Mouse (Mus musculus) forebrain, embryonic 12.5 days (tissue): Measurements from ENCODE around the gene Gtf3c6. TPM values are rescaled to one million over a fixed set of nuclear protein-coding genes. Genes with fewer than 3 reads are reported as not detected.

ENCODE experiments used
- ATAC-seq: fragments of 200-750 bp; cut with Nextera tagmentation; 2 replicates; pipeline ENCODE4 v1.8.0; 2017; ENCODE audit warnings: moderate TSS enrichment; ENCODE audit not compliant: low FRiP score
- H3K27ac ChIP-seq: fragments of 300-500 bp; sonication (generic); 2 replicates; pipeline ENCODE4 v1.5.1; 2016; ENCODE audit warnings: mild to moderate bottlenecking
- H3K27me3 ChIP-seq: fragments of 300-500 bp; sonication (generic); 2 replicates; pipeline ENCODE4 v1.6.1; 2016; ENCODE audit warnings: mild to moderate bottlenecking
- H3K36me3 ChIP-seq: fragments of 300-500 bp; sonication (generic); replicated peaks from 2 replicates; pipeline ENCODE4 v1.6.1; 2016; ENCODE audit warnings: mild to moderate bottlenecking
- H3K4me1 ChIP-seq: fragments of 300-500 bp; sonication (generic); 2 replicates; pipeline ENCODE4 v1.6.1; 2016
- H3K4me2 ChIP-seq: fragments of 300-500 bp; sonication (generic); 2 replicates; pipeline ENCODE4 v1.6.1; 2016; ENCODE audit warnings: mild to moderate bottlenecking, moderate library complexity
- H3K4me3 ChIP-seq: fragments of 300-500 bp; sonication (generic); replicated peaks from 2 replicates; pipeline ENCODE4 v1.5.1; 2016; ENCODE audit warnings: mild to moderate bottlenecking
- H3K9ac ChIP-seq: fragments of 300-500 bp; sonication (generic); 2 replicates; pipeline ENCODE4 v1.6.1; 2016; ENCODE audit warnings: mild to moderate bottlenecking
- H3K9me3 ChIP-seq: fragments of 300-500 bp; sonication (generic); 2 replicates; pipeline ENCODE4 v1.6.1; 2016
- WGBS: fragments of 180-500 bp; shearing (Covaris S2); methylation state at CpG from one replicate; pipeline ENCODE4 v1.1.7; 2016; 5-methylcytosine and 5-hydroxymethylcytosine counted together
- polyA plus RNA-seq: library from polyadenylated mRNA; unstranded; fragments of >200 nt; fragmentation: Nextera tagmentation; extraction: Ambion mirVana; gene quantifications from 2 replicates; pipeline ENCODE4 v1.2.1, GENCODE M21; 2016

Gene Gtf3c6
- polyA plus RNA-seq, 1 experiment from 2014 or later, result 131 TPM

- H3K36me3 ChIP-seq, result peaks cover 14% of the 10 kb centered on the region
- 98% methylated on average over 2 of the region's 2 CpGs for WGBS
- H3K27me3 ChIP-seq, result no peaks in the 10 kb centered on the region
- H3K4me1 ChIP-seq, result no peaks in the 10 kb centered on the region
- no peak overlapping the region for H3K4me2 ChIP-seq
- no peaks in the 10 kb centered on the region for H3K9me3 ChIP-seq
- H3K4me3 ChIP-seq, result no peak overlapping the region
- ATAC-seq, result no peak
- no peak overlapping the region for H3K27ac ChIP-seq
- H3K9ac ChIP-seq, result no peak overlapping the region
Measured at GRCm38 (mm10) chr10:40281565-40281964, 23.7 kb upstream of the Gtf3c6 start.

- WGBS, result 75% methylated on average over 5 of the region's 5 CpGs
- no peak for ATAC-seq
Measured at GRCm38 (mm10) chr10:40278317-40278716, 20.4 kb upstream of the Gtf3c6 start.

DNA sequence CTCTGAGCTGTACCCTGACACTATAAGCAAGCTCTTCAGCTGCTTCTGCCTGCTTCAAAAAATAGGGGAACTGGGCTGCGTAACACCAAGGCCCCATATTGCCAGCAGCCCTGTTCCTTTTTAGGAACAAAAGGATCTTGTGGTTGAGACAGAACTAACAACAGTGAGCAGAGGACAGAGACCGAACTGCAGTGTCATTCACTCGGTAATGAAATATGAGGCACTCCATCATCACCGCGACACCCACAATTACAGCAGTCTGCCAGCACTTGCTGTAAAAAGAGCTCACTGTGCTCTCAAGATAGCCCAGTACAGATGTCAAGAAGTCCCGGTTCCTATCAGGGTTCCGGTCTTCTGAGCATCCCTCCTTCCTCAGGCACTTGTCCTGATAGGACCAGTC is 18.1 kb upstream of the Gtf3c6 start:
- H3K27me3 ChIP-seq, result no peaks in the 10 kb centered on the region
- no peak overlapping the region for H3K27ac ChIP-seq
- H3K36me3 ChIP-seq, result no peaks in the 10 kb centered on the region
- ATAC-seq, result no peak
- H3K4me2 ChIP-seq, result no peak overlapping the region
- no peak overlapping the region for H3K4me3 ChIP-seq
- no peaks in the 10 kb centered on the region for H3K4me1 ChIP-seq
- H3K9me3 ChIP-seq, result no peaks in the 10 kb centered on the region
- no peak overlapping the region for H3K9ac ChIP-seq
- 81% methylated on average over 7 of the region's 7 CpGs for WGBS

More at GRCm38 (mm10) chr10:40278317-40278716, 20.4 kb upstream of the Gtf3c6 start:
- no peak overlapping the region for H3K27ac ChIP-seq
- no peaks in the 10 kb centered on the region for H3K9me3 ChIP-seq
- no peaks in the 10 kb centered on the region for H3K27me3 ChIP-seq
- H3K9ac ChIP-seq, result no peak overlapping the region
- H3K36me3 ChIP-seq, result no peaks in the 10 kb centered on the region
- no peak overlapping the region for H3K4me2 ChIP-seq
- H3K4me3 ChIP-seq, result no peak overlapping the region
- no peaks in the 10 kb centered on the region for H3K4me1 ChIP-seq

DNA sequence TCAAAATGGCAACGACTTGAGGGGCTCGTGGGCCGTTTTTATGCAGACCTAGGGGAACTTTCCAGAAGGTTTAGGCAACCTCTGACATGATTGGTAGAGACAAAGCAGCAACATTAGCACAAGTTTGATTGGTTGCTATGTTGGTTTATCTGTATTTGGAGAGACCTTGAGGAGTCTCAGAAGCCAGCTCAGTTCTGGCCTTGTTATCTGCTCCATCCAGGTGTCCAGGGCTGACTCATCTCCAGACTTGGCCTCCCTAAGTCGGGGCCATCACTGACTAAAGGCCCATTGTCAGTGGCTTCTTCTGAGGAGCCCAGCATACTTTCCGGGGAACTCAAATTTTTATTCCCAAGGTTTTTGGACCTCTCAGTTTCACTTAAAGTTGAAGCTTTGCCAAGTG is 16.0 kb upstream of the Gtf3c6 start:
- Histone ChIP-seq H3K36me3 (no peaks in the 10 kb centered on the region), H3K27ac (no peak overlapping the region), H3K4me1 (no peaks in the 10 kb centered on the region), H3K27me3 (0 out of 2 replicates have a peak, but pooled peaks cover 3% of the 10 kb centered on the region), H3K9ac (no peak overlapping the region), H3K4me2 (no peak overlapping the region), H3K9me3 (no peaks in the 10 kb centered on the region), H3K4me3 (no peak overlapping the region)
- WGBS, result 86% methylated on average over 5 of the region's 5 CpGs
- no peak for ATAC-seq

GRCm38 (mm10) chr10:40271216-40271615 is 13.3 kb upstream of the Gtf3c6 start:
- H3K9ac ChIP-seq, result no peak overlapping the region
- no peak overlapping the region for H3K4me2 ChIP-seq
- WGBS, result 83% methylated on average over 3 of the region's 3 CpGs
- no peaks in the 10 kb centered on the region for H3K4me1 ChIP-seq
- 0 out of 2 replicates have a peak, but pooled peaks cover 3% of the 10 kb centered on the region for H3K27me3 ChIP-seq
- H3K9me3 ChIP-seq, result no peaks in the 10 kb centered on the region
- no peak overlapping the region for H3K4me3 ChIP-seq
- H3K36me3 ChIP-seq, result no peaks in the 10 kb centered on the region
- no peak overlapping the region for H3K27ac ChIP-seq
- no peak for ATAC-seq

DNA sequence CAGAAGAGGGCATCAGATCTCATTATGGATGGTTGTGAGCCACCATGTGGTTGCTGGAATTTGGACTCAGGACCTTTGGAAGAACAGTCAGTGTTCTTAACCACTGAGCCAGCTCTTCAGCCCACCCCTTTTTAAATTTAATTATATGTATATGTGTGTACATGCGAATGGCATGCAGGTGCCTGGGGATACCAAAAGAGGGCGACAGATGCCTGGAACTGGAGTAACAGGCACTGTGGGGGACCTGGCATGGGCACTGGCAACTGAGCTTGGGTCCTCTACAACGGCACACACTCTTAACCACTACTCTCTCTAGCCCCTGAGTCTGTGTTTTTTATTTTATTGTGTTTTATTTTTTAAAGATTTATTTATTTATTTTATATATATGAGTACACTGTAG is 7.0 kb upstream of the Gtf3c6 start:
- H3K36me3 ChIP-seq, result no peaks in the 10 kb centered on the region
- 0 out of 2 replicates have a peak, but pooled peaks cover 3% of the 10 kb centered on the region for H3K27me3 ChIP-seq
- 85% methylated on average over 3 of the region's 3 CpGs for WGBS
- H3K27ac ChIP-seq, result no peak overlapping the region
- H3K9me3 ChIP-seq, result peaks cover 4% of the 10 kb centered on the region; the same call in 1 of the 2 replicates
- no peak overlapping the region for H3K9ac ChIP-seq
- no peak overlapping the region for H3K4me2 ChIP-seq
- H3K4me1 ChIP-seq, result 0 out of 2 replicates have a peak, but pooled peaks cover 4% of the 10 kb centered on the region
- no peak overlapping the region for H3K4me3 ChIP-seq
- no peak for ATAC-seq

DNA sequence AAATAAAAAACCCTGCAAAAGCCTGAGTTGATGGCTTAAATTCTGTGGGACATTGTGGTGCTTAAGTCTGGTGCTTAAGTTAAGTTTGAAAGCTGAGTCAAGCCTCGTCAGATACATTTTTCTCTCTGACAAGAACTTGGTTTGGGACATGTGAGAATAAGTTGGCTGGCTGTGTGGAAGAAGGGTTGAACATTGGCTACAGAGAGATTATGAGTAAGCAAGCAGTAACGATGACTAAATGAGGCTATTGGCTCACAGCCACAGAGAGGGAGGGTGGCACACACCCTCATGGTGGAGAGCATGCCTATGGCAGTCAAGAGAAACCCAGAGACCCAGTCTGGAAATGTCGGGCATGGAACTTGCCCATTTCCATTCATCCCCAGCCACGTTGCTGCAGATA is 5.8 kb upstream of the Gtf3c6 start:
- H3K4me1 ChIP-seq, result peaks cover 11% of the 10 kb centered on the region; the same call in 1 of the 2 replicates
- H3K4me2 ChIP-seq, result no peak overlapping the region
- no peak overlapping the region for H3K9ac ChIP-seq
- WGBS, result 74% methylated on average over 4 of the region's 4 CpGs
- no peak overlapping the region for H3K4me3 ChIP-seq
- ATAC-seq, result no peak
- peaks cover 4% of the 10 kb centered on the region; the same call in 1 of the 2 replicates for H3K9me3 ChIP-seq
- no peak overlapping the region for H3K27ac ChIP-seq
- H3K36me3 ChIP-seq, result no peaks in the 10 kb centered on the region
- H3K27me3 ChIP-seq, result no peaks in the 10 kb centered on the region

- Histone ChIP-seq H3K9me3 (peaks cover 4% of the 10 kb centered on the region; the same call in 1 of the 2 replicates), H3K4me3 (no peak overlapping the region), H3K27me3 (no peaks in the 10 kb centered on the region), H3K4me1 (peaks cover 13% of the 10 kb centered on the region; the same call in 1 of the 2 replicates), H3K4me2 (no peak overlapping the region), H3K27ac (no peak overlapping the region), H3K36me3 (no peaks in the 10 kb centered on the region), H3K9ac (no peak overlapping the region)
- ATAC-seq, result no peak
- WGBS, result 90% methylated on average over 6 of the region's 6 CpGs
Measured at GRCm38 (mm10) chr10:40262200-40262599, 4.3 kb upstream of the Gtf3c6 start.

GRCm38 (mm10) chr10:40260305-40260704 is 2.4 kb upstream of the Gtf3c6 start:
- H3K9me3 ChIP-seq, result peaks cover 4% of the 10 kb centered on the region; the same call in 1 of the 2 replicates
- WGBS, result 47% methylated on average over 5 of the region's 5 CpGs
- peaks cover 4% of the 10 kb centered on the region; the same call in 1 of the 2 replicates for H3K36me3 ChIP-seq
- no peaks in the 10 kb centered on the region for H3K27me3 ChIP-seq
- ATAC-seq, result no peak
- H3K4me2 ChIP-seq, result no peak overlapping the region
- no peak overlapping the region for H3K4me3 ChIP-seq
- no peak overlapping the region for H3K27ac ChIP-seq
- peaks cover 23% of the 10 kb centered on the region for H3K4me1 ChIP-seq
- H3K9ac ChIP-seq, result no peak overlapping the region

- ATAC-seq, result no peak
- WGBS, result 23% methylated on average over 8 of the region's 8 CpGs
- no peak overlapping the region for H3K4me3 ChIP-seq
- no peak overlapping the region for H3K27ac ChIP-seq
- no peak overlapping the region; the same call in 1 of the 2 replicates for H3K4me2 ChIP-seq
- H3K4me1 ChIP-seq, result peaks cover 23% of the 10 kb centered on the region
- H3K27me3 ChIP-seq, result no peaks in the 10 kb centered on the region
- peaks cover 7% of the 10 kb centered on the region; the same call in 1 of the 2 replicates for H3K36me3 ChIP-seq
- no peaks in the 10 kb centered on the region for H3K9me3 ChIP-seq
- no peak overlapping the region for H3K9ac ChIP-seq
Measured at GRCm38 (mm10) chr10:40259542-40259941, 1.6 kb upstream of the Gtf3c6 start.

DNA sequence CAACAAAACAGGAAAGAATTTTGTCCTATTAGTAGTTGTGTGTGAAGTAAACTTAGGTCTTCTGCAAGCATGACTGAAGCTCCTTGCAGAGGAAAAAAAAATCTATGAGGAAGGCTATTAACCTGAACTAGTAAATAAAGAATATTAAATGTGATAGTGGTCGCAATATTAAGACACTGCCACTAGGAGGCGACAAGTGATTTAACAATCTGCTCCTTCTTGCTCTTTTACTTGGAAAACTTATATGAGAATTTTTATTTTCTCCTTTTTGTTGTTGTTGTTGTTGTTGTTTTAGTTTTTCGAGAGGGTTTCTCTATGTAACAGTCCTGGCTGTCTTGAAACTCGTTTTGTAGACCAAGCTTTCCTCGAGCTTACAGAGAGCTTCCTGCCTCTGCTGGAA is 1.1 kb upstream of the Gtf3c6 start:
- Histone ChIP-seq H3K36me3 (peaks cover 11% of the 10 kb centered on the region), H3K4me2 (peak overlapping the region; percentile 57), H3K27ac (peak overlapping the region; percentile 89), H3K9ac (no peak overlapping the region), H3K4me1 (peaks cover 23% of the 10 kb centered on the region), H3K9me3 (no peaks in the 10 kb centered on the region), H3K27me3 (no peaks in the 10 kb centered on the region), H3K4me3 (peak overlapping the region; percentile 79; the same call in 1 of the 2 replicates)
- ATAC-seq, result no peak
- WGBS, result 6% methylated on average over 5 of the region's 5 CpGs

DNA sequence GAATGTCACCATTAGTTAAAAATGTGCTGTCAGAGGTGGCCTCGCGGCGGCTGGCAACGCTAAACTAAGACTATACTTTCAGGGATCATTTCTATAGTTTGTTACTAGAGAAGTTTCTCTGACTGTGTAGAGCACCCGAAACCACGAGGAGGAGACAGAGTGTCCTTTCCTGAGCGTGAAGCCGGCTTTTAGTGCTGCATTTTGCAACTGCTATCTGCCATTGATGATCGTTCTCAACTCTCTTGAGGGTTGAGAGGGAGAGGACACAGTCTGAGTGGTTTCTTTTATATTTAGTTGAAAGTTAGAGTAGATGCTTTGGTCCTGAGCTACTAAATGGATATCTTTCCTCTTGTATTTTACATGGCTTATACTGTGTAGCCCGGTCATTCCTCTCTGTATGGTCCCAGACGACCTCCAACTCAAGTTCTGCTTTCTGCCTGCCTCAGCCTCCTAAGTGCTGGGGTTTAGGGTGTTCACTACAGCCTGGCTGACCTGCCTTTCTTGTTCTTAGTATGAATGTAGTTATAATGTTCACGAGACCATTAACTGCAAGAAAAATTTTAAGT is 576 bp upstream of the Gtf3c6 start:
- Histone ChIP-seq H3K4me3 (peak overlapping the region; percentile 79), H3K27me3 (no peaks in the 10 kb centered on the region), H3K9ac (peak overlapping the region; percentile 21; the same call in 1 of the 2 replicates), H3K36me3 (peaks cover 15% of the 10 kb centered on the region), H3K4me1 (peaks cover 23% of the 10 kb centered on the region), H3K27ac (peak overlapping the region; percentile 89), H3K9me3 (no peaks in the 10 kb centered on the region), H3K4me2 (peak overlapping the region; percentile 57)
- WGBS, result under 1% methylated on average over 12 of the region's 12 CpGs
- ATAC-seq, result peak; percentile 72

GRCm38 (mm10) chr10:40256716-40257115 is 1.2 kb downstream of the Gtf3c6 start:
- H3K4me3 ChIP-seq, result peak overlapping the region; percentile 79
- H3K9ac ChIP-seq, result peak overlapping the region; percentile 83
- ATAC-seq, result peak; percentile 85
- H3K9me3 ChIP-seq, result no peaks in the 10 kb centered on the region
- H3K27ac ChIP-seq, result peak overlapping the region; percentile 89
- H3K36me3 ChIP-seq, result peaks cover 31% of the 10 kb centered on the region
- WGBS, result 4% methylated on average over 5 of the region's 5 CpGs
- peaks cover 23% of the 10 kb centered on the region for H3K4me1 ChIP-seq
- no peaks in the 10 kb centered on the region for H3K27me3 ChIP-seq
- peak overlapping the region; percentile 57 for H3K4me2 ChIP-seq
